Mouse (Mus musculus): ENCODE results near the gene Znrf2.

The Znrf2 gene

GRCm38 (mm10) chr6:54924538-54924937 lies 107.8 kb downstream of the Znrf2 start:
- peak; percentile 80 for DNase-seq

GRCm38 (mm10) chr6:54925736-54926440 lies 109.2 kb downstream of the Znrf2 start:
- DNase-seq, result peak; percentile 92

- peak; percentile 77 for DNase-seq
Measured at GRCm38 (mm10) chr6:54926899-54927298, 110.2 kb downstream of the Znrf2 start.

GRCm38 (mm10) chr6:54927946-54928345 lies 111.2 kb downstream of the Znrf2 start:
- DNase-seq, result peak; percentile 82

DNA sequence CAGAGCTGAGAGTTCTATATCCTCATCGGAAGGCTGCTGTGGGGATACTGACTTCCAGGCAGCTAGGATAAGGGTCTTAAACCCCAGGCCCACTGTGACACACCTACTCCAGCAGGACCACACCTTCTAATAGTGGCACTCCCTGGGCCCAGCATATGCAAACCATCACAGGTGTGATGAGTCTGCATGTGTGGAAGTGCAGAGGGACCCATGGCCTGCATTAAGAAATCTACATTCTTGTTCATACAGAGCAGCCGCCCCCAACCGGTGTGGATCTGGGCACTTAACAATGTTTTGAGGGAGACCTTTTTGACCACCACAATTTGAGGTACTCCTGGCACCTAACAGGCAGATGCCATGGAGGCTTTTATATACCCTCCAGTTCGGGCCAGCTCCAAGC lies 114.9 kb downstream of the Znrf2 start:
- peak; percentile 84 for DNase-seq

DNA sequence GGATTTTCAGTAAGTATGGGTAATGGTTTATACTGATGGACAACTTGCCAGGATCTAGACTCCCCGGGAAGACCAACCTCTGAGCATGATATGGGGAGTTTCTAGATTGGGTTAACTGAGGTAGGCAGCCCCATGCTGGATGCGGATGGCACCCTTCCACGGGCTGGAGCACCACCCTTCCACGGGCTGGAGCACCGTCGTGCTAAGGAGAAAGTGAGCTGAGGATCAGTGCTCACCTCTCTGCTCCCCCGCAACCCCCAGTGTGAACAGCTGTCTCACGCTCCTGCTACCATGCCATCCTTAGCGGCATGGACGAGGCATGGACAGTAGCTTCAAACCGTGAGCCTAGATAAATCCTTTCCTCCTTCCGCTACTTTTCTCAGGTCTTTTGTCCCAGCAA lies 115.8 kb downstream of the Znrf2 start:
- peak; percentile 75 for DNase-seq

- peak; percentile 87 for DNase-seq
Measured at GRCm38 (mm10) chr6:54933216-54933615, 116.5 kb downstream of the Znrf2 start.

GRCm38 (mm10) chr6:54933866-54934265 lies 117.2 kb downstream of the Znrf2 start:
- DNase-seq, result peak; percentile 96

GRCm38 (mm10) chr6:54934313-54934712 lies 117.6 kb downstream of the Znrf2 start:
- DNase-seq, result peak; percentile 89

- peak; percentile 68 for DNase-seq
Measured at GRCm38 (mm10) chr6:54934930-54935329, 118.2 kb downstream of the Znrf2 start.

DNA sequence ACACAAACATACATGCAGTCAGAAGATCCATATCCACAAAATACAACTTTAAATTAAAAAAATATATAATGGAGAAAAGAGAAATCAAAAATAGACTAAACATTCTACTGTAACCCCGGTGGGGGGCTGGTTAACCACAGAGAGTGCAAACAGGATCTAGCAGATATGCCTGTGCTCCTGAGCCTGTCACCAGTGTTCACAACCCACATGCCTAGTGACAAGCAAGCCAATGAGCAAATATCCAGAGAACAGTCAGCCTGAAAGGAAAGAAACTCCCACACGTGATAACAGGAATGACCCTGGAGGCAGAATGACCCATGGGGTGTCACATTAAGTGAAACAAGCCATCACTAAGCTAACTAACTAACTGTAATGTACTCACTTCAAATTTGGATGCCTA lies 119.8 kb downstream of the Znrf2 start:
- peak; percentile 74 for DNase-seq

DNA sequence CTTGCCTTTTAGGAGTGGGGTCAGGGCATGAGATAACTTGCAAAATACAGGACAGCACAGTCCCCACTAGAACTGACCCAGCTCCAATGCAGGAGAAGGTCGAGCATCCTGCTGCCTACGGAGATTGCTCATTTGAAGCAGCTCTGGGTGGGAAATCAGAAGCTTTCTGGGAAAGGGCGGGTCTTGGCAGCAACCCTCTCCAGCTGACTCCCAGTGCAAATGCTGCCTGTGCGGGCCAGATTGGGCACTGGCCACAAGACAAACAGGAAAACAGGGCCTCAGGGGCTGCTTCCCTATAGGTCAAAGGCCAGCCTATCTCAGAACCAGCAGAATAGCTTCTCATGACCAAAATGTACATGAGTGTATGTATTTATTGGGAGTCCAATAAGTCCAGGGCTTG lies 122.9 kb downstream of the Znrf2 start:
- DNase-seq, result peak; percentile 99

DNA sequence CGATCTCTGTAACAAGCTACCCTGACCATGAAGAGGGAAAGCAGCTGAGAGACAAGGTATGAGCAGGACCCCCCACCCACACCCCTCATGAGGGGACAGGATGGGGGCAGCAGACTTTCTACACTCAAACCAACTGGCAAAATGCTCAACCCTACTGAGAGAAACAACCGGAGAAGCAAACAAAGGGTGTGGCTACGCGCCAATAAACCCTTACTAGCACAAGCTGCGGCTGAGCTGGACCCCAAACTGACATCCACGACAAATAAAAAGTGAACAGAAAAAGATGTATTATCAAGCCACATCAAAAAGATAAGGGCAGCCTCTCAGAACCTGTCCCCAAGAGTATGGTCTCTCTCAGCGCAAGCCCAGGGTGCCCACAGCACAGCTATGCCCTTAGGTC lies 123.4 kb downstream of the Znrf2 start:
- DNase-seq, result no peak

DNA sequence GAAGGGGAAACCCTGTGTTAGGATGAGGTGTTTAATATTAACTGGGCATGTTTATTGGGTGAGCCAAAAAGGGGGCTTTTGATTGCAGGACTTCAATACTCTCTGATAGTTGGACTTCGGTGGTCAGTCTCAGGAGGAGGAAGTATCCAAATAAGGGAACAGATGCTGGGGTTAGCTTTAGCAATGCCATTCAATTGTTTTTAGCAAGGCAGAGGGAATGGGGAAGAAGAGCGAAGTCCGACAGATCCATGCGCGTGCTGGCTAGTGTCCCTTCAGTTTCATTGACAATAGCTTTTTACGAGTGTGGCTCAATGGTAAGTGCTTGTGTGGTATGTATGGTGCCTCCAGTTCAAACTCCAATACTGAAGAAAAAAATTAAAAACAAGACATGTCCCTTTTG lies 124.4 kb downstream of the Znrf2 start:
- no peak for DNase-seq
